Mouse (Mus musculus): ENCODE measurements around the gene Ybx2.

DNA sequence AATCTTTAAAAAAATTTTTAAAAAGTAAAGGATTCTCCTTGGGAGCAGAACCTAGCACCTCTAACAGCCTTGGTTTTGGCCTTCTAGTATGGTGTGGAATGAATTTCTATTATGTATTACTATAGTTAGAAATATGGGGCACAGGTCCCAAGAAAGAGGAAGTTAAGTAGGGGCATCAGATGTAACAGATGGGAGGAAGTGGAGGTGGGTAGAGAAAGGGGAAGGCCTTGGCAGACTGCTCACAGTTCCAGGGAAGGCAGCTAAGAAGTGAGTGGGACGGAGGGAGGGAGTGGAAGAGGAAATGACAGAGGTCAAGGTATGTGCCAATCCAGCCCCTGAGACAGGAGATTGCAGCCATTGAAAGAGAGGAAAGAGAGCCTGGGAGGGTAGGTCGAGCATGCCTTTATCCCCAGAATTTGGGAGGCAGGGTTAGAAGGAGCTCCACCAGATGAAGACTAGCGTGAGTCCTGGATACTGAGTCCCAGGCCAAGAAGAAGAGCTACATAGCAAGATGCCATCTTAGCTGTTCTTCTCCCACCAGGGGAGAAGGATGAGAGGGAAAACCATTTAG is 4.5 kb upstream of the Ybx2 start:
- TF ChIP-seq CTCF (conservative IDR thresholded peaks at IDR 0.05; ENCODE audit: insufficient read depth, insufficient read length, low read depth, low read length) (no peak), POLR2A (IDR thresholded peaks at IDR 0.05; ENCODE audit: low read depth, low read length) (no peak)
